Mouse (Mus musculus) adrenal gland, postnatal 4 days (tissue): ENCODE data around the gene Gtf2i. TPM values are rescaled to one million over a fixed set of nuclear protein-coding genes. Genes with fewer than 3 reads are reported as not detected.

Experiments used
- DNase-seq, 2 experiments: peaks; one replicate each; pipeline ENCODE4 v3.0.0; 2021 to 2022; ENCODE audit warnings: low spot score in 2 of 2, mixed read lengths in 2 of 2
- total RNA-seq, 2 experiments: library from RNA; stranded (reverse); gene quantifications; 2 replicates each; pipeline ENCODE4 v1.2.3; 2021

Gtf2i gene
- total RNA-seq, 2 experiments from 2014 or later, result 266 to 270 TPM

DNA sequence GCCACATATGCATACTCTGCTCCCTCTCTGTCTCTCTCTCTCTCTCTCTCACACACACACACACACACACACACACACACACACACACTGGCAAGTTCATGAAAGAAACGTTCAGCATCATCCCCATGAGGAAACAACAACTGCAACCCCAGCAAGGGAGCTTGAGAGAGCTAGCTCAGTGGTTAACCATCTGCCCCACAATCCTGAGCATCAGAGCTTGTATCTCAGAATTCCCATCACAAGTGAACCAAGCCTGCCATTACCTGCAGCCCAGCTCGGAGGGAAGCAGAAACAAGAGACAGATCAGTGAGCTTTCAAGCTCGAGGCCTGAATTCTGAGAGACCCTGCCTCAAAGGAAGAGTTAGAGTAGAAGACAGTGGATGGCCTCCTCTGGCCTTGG is 32.5 kb downstream of the Gtf2i start:
- DNase-seq, result no peak

DNA sequence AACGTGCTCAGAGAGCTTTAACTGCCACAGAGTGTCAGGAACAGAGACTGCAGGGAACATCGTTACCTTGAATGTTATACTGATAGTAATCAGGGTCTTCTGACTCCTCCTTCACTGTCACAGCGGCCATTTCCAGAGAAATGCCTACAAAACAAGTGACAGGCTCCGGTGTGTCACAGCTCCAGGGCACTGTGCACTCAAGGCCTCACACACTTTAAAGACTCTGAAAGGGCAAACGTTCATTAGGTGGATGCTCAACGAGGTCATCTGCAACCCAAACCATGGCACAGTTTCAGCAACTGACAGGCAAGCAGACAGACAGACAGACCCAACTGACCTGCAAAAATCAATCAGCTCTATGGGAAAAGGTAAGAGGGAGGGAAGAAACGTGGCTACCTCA is 35.2 kb downstream of the Gtf2i start:
- no peak for DNase-seq

DNA sequence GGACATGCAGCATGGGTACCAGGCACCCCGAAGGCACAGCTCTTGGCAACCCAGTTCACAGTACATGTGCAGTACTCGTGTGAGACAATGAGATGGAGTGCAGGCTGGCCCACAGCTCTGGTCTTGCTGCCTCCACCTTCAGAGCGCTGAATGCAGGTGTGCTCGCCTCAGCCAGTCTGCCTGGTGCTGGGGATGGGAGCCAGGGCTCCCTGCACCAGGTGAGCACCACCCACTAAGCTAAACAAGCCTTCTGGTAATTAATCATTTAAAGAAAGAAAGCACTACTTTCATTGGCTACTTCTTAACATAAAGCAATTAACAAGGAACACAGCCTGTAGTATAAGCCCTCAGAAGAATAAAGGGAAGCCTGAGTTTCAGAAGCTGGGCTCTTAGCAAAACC is 37.5 kb downstream of the Gtf2i start:
- DNase-seq, result no peak

DNA sequence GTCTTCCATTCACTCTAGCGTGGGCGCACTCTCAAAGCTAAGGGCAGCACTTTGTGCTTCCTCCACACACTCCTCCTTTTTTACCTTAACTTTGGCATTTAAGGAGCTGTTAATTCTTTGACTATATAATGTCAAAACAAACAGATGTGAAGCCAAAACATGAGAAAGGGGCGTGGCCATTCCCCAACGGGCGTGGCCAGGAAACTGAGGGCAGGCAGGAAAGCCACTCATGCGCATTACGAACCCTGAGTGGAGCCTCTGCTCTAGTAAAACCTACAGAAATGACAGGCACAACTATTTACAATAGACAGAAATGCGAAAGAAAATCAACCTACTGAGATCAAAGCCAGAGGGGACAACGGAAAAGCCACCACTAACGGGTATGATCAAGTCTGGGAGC is 39.0 kb downstream of the Gtf2i start:
- no peak for DNase-seq

DNA sequence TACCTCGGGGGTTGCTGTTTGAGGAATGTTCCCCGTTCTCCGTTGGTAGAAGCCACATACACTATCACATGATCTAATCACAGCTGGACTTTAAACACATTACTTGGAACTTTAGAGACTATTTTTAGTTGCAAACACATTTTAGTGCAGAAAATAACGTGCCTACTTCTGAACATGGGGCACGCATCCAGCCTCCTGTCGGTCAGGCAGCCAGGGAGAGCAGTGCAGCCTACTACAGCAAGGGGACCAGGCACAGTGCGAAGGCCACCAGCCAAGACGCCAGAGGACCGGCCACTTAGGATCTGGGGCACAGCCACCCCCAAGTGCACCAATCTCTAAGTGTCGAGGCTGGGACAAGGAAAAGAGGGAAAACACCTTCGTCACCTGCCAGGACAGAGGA is 39.5 kb downstream of the Gtf2i start:
- no peak for DNase-seq

DNA sequence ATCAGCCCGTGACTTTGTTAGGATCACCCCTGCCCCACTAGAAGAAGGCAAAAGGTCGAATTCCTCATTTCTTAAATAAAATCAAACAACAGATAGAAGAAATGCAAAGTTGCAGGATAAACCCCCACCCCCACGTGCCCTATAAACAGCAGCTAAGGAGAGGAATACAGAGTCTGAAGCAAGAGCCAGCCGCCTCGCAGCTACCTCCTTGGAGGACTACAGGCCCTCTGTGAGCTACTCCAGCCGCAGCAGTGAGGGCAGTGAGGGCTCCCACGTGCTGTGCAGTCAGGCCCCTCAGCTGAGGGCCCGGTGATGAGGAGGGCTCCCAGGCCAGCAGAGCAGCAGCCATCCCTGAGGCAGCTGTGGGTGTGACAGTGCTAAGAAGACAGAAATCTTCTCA is 40.8 kb downstream of the Gtf2i start:
- DNase-seq, result no peak

DNA sequence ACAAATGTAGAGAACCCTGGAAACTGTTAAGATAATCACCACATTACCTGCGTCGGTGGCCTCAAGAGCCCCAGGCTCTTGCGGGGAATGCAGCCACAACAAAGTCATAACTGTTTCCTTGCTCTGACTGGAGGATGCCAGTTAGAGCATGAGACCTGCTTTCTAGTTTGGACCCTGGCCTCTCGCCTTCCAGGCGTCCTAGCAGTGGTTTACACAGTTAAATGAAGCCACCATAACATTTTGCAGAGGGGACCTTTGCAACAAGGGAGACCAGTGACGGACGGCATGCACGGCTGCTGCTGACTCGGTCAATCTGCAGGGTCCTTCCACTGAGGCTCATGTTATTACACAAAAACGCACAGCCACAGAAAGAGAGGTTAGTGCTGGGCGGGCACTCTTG is 41.8 kb downstream of the Gtf2i start:
- DNase-seq, result no peak

DNA sequence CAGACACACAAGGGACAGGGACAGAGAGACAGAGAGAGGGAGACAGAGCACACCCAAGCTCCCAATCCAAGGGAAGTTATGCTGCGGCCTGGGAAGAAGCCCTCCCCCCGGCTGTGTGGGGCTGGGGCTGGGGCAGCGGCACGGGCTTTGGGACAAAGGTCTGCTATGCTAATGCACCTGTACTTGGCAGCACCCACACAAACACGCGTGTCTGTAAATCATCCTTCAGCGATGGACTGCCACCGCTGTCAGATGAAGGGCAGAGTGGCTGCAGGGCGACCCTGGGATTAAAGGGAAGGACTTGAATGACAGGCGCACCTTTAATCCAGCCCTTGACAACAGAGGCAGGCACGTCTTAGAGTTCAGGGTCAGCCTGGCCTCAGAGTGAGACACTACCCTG is 43.1 kb downstream of the Gtf2i start:
- no peak for DNase-seq

DNA sequence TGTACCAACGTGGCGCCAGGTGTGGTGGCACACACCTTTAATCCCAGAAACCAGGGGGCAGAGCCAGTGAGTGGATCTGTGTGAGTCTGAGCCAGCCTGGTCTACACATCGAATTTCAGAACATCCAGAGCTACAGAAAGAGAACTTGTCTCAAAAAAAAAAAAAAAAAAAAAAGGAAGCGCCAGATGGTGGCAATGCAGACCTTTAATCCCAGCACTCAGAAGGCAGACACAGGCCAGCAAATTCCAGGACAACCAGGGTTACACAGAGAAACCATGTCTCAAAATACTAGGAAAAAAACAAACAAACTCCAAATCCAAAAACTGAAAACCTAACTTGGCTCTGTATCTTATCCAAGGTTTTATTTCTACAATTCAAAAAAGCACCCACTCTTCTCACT is 44.0 kb downstream of the Gtf2i start:
- DNase-seq, result no peak

DNA sequence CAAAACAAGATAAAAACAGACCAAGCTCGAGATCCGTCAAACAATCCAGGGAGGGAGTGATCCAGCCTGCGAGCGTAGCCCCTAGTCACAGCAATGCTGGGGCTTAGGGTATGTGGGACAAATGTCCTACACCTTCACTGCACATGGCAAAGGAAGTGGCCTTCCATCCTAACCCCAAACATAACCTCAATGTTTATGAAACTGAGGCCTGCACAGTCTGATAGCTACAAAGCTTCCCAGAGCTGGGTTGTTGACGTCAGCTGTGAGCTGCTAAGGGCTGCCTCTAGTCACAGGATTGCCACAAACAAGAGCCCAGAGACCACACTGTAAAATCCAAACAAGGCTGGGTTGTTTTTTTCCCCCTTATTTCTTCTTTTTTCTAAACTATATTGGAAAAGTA is 44.8 kb downstream of the Gtf2i start:
- no peak for DNase-seq

DNA sequence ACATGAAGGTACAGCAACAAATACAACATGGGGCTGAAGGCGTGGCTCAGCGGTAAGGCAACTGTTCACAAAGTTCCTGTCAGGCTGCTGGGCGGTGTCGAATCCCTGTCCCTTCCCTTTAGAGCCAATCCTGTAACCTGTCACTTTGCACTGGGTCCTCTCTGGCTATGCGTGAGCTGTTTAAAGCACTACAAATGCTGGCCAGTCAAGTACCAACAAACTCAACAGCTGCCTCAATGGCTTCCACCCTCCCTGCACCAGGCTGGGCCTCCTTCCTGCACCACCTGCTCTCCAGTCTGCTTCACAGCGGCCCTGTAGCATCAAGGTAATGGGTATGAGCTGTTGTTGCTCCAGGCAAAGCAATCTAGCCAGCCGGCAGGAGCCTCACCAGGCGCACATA is 45.8 kb downstream of the Gtf2i start:
- DNase-seq, result no peak

DNA sequence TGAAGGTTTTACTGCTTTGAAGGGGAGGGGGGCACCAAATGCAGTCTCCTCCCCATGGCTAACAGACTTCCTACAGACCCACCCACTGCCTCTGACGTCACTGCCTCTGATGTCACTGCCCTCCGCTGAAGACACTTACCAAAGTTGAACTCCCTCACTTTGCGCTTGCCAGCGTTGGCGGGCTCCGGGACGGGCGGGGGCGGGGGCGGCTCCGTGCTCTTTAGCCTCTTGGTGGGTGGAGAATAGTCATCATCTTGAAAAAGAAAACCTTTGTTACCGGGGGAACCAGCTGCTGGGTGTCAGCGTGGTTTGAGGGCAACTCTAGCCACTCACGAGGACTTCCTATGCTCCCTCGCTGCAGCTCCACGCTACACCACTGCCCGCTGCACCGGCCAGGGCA is 48.2 kb downstream of the Gtf2i start:
- DNase-seq, result no peak

DNA sequence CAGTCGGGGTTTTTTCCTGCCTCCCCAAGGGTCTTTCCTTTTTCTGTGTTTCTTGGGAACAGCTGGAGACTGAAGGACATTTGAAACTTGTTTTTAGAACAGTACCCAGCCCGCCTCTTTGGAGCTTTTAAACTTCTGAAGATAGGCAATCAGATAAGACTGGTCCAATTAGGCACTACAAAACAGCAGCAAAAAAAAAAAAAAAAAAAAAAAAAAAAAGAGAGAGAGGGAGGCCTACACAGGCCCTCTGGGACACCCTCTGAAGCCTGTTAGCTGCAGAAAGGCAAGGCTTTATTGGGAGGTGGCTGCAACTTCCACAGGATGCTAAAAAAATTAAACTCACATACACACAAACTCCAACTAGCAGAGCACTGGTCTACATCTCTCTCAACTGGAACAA is 48.7 kb downstream of the Gtf2i start:
- DNase-seq, result no peak

DNA sequence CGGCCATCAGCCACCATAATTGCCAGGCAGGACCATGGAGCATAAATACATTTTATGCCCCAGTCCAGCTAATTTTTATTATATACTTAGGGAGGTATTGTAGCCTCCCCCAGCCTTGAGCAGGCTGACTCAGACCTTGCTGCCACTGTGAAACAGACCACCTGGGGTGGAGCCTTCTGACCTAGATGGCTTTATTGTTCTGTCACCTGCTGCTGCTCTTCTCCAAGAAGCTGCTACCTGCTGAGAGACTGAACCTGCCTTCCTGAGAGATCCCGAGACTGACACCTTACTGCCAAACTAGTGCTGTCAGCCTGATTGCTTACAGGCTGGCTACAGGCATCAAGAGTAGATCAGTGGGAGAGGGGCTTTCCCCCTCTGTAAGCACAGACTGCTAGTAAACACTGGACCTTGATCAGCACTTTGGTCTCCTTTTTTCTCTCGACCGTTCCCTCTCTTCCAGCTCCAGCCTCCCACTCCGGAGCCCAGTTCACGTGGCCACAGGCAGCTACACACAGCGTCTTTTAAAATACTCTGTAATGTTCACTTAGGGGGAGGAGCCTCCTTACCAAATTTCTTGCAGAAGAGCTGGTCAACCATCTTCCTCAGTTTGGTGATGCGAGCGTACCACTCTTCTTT is 54.4 kb downstream of the Gtf2i start:
- no peak for DNase-seq

DNA sequence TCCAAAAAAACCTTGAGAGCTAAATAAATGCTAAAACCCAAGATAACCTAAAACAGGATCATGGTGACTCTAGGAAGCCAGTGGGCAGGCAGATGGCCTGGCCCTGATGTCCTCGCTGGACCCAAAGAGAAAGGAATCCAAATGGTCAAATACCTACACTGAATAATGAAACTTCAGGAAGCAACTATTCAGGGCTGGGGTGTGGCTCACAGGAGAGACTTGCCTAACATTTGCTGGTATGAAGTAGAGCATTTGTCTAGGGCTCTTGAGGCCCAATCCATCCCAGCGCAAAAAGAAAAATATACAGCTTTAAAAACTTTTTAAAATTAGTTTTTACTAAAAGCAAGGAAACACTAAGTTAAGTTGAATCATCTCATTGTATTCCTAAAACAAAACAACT is 55.6 kb downstream of the Gtf2i start:
- DNase-seq, result no peak

DNA sequence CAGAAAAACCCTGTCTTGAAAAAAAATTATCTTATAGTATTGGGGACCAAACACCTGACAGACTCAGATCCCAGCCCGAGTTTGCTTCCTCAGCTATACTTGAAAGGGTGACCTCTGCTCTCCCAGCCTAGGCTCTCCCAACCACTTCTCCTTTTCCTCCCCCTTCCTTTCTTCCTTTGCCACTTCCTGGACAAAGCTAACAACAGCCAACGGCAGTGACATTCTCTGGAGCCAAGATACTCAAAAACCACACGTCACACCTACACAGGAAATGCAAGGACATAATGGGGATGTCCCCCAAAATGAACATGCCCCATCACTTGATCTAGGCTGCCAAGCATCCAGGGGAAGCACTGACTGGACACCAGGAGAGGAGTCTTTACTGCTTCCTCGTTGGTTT is 56.2 kb downstream of the Gtf2i start:
- no peak for DNase-seq

DNA sequence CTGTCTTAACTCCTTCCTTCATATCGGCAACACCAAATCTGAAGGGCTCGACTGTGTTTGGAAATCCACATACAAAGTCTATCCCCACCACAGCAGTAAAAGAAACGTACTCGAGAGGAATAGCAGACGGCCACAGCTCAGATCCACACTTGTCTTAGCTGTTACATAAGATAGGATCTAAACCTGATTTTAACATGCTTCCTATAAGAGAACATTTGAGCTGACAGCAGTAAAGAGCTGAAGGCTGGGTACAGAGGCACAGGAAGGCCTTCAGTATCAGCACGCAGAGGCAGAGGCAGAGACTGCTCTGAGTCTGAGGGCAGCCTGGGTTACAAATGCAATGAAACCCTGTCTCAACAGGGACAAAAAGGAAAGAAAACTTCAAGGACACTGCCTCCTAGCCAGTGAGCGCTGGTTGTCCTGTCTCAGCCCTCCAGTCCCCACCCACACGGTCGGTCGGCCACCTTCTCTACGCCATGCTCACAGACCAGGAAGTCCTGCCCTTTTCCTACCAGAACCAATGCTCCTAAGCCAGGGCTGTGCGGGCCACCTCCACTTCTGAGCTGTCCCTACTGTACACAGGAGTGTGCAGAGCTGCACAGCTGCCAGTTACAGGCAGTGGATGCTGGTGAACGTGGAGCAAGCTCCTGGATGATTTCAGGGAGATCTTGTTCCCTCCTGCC is 57.1 kb downstream of the Gtf2i start:
- DNase-seq, result no peak

DNA sequence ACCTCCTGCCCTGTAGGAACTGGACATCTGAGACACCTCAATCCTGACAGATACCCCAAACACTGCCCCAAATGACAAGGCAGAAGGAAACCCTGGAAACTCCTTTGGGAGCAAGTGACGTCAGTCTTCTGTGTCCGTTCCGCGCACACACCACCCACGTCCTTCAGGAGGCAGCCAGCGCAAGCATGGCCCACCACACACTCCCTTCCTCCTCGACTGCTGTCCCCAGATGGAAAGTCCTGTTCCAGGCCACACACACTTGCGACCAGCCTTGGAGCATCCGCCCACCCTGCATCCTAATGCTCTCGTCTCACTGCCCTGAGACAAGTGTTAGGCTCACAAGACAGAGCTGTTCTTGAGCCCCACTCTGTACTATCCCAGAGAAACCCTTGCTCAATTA is 59.3 kb downstream of the Gtf2i start:
- DNase-seq, result no peak

DNA sequence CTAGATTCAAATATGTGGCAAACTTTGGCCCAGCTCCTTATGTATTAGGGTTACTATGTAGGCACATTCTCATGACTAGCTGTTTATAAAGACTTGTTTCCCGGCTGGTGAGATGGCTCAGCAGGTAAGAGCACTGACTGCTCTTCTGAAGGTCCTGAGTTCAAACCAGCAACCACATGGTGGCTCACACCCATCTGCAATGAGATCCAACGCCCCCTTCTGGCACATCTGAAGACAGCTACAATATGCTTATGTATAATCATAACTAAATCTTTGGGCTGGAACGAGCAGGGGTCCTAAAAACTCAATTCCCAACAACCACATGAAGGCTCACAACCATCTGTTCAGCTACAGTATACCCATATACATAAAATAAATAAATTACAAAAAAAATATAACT is 60.8 kb downstream of the Gtf2i start:
- no peak for DNase-seq

DNA sequence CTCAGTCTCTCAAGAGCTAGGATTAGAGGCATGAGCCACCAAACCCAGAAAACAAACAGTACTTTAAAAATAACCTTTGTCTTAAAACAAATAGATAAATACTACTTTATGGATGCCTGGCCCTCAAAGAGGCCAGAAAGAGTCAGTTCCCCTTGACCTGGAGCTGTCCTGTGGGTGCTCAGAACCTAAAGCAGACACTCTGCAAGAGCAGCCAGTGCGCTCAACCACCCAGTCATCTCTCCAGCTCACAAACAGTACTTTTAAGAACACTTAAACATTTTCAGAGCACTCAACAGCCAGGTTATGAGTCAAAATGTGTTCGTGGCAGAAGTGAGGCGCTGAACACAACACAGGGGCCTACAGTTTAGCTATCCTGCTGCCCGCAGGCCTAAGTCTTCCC is 63.5 kb downstream of the Gtf2i start:
- DNase-seq, result no peak

DNA sequence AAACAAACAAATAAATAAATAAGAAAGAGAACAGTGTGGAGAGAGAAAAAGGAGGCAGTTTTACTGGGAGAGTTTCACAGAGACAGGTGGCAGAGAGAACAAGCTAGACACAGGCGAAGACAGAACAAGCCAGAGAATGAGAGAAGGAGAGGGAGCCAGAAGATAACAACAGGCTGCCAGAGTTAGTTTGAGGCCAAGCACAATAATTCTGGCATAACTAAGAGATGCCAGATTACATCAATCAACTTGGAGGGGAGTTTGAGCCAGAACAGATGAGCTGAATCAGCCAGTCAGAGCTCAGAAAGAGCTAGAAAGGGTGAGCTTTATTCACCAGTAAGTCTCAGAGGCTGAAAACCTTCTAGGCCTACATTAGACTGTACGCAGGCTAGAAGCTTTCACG is 64.0 kb downstream of the Gtf2i start:
- DNase-seq, result no peak

DNA sequence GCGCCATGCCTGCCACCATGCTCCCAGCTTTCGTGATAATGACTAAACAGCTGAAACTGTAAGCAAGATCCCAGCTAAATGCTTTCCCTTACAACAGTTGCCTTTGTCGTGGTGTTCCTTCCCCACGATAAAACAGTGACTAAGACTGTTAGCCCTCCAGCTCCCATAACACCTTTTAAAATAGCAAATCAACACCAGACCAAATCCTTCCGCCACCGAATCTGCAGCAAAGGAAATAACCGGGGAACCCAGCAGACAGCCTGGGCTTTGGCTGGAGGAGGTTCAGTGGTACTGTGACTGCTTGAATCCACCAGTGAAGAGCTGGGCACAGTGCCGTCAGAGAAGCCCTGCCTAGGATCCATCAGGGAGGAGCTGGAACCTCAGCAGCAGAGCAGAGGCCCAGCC is 65.3 kb downstream of the Gtf2i start:
- DNase-seq, result no peak

DNA sequence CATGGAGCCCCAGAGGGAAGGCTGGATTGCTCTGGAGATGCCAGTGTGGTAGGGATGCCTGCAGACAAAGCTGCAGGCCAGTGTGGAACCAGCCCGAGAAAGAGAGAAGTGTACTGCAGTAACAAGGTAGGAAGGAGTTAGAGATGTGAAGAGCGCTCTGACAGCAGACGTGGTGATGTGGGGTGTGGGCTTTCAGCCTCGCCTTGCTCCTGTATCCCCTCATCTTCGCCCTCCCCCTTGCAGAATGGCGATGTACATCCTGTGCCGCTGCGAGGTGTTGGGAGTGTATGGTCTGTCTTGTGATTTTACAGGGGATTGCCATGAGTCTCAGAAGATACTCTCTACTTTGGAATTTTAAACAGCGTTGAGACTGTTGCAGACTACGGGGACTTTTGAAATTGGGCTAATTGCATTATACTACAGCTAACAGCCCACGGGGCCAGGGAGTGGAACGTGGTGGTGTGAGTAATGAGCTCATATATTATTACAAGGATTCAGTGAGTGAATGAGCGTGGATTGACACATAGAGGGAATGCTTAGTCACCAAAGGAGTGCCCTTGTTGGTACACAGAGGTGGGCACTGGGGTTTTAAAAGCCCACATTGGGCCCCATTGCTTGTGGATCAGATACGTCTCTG is 65.8 kb downstream of the Gtf2i start:
- DNase-seq, result no peak
